Mouse (Mus musculus) brain, embryonic 14.5 days (tissue): ENCODE measurements around the gene Ppef2. TPM values are rescaled to one million over a fixed set of nuclear protein-coding genes. Genes with fewer than 3 reads are reported as not detected.

ENCODE experiments used
- DNase-seq: peaks from one replicate; pipeline ENCODE4 v3.0.0-alpha.2; 2011; ENCODE audit warnings: low read depth
- CTCF ChIP-seq: fragments of 200-500 bp; IDR thresholded peaks from 2 replicates; pipeline ENCODE4 v1.5.1; 2012; ENCODE audit warnings: inconsistent platforms, mild to moderate bottlenecking, moderate library complexity, borderline replicate concordance; ENCODE audit not compliant: insufficient read depth, insufficient read length; ENCODE audit errors: extremely low read depth
- POLR2A ChIP-seq: fragments of 200-500 bp; IDR thresholded peaks from 2 replicates; pipeline ENCODE4 v1.6.1; 2012; ENCODE audit warnings: mild to moderate bottlenecking, inconsistent platforms, borderline replicate concordance; ENCODE audit not compliant: poor library complexity, insufficient read depth, insufficient read length, severe bottlenecking; ENCODE audit errors: extremely low read depth
- polyA plus RNA-seq: library from polyadenylated mRNA; depleted of rRNA; stranded (reverse); fragments of >200 nt; gene quantifications from 2 replicates; pipeline ENCODE4 v1.2.3, GENCODE M21; 2012; rRNA removed

Ppef2 gene
- polyA plus RNA-seq, 1 experiment: 1.3 TPM

- no peak for TF ChIP-seq POLR2A
- no peak for TF ChIP-seq CTCF
- DNase-seq: no peak
Measured at GRCm38 (mm10) chr5:92205184-92205583, 50.9 kb downstream of the Ppef2 start.

- DNase-seq: no peak
- no peak for TF ChIP-seq POLR2A
- TF ChIP-seq CTCF: no peak
Measured at GRCm38 (mm10) chr5:92204162-92205036, 51.7 kb downstream of the Ppef2 start.

DNA sequence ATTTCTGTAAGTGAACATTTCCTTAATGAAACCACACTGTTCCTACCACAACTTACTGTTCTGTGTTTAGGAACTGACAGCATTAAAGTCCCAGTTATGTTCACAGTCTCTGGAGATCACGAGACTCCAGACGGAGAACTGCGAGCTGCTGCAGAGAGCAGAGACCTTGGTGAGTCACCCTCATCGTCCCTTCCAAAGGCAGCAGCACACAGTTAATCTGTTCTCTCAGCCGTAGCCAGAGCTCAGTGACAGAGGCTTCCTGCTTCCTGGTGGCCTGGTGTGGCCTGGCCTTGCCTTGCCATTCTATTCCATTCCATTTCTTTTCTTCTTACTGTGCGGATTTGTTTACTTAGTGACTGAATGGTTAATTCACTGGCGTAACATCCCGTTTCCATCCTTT is 57.8 kb downstream of the Ppef2 start:
- TF ChIP-seq CTCF: no peak
- no peak for TF ChIP-seq POLR2A

DNA sequence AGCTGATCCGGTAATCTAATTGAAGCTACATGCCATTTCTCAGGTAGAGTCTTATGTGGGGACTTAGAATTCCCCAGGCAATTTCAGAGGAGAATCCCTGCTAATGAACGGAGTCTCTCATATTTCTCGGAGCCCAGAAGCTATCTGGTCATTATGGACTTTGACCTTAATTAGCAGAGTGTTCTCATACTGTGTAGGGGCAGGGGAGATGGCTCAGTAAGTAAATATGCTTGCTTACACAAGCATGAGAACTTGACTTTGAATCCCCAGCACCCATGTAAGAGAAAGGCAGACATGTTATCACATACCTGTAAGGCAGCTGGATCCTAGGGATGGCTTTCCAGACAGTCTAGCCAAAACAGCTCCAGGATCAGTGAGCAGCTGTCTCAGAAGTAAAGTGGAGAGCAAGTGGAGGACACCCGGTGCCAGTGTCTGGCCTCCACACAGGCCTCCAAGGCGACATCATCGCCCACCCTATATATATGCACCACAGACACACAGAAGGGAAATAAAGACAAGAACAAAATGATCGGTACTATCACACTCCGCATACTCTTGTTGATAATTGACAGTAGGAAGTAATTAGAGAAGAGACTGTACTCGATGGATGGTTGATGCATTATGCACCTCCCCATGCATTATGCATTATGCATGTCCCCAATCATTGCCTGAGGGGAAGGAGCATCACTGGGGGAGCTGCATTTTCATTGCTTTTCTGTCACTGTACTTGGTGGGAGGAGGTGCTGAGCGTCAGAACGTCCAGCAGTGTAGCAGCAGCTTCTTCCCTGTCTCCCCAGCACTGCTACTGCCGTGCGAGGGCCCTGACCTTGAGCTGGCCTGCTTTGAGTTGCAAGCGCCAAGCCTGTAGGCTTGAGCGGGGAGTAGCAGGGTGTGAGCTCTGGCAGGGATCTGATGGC is 58.9 kb downstream of the Ppef2 start:
- no peak for TF ChIP-seq CTCF
- TF ChIP-seq POLR2A: no peak
- peak; percentile 69 for DNase-seq

More for the DNA sequence above, 57.8 kb downstream of the Ppef2 start:
- no peak for DNase-seq

GRCm38 (mm10) chr5:92195716-92196115 is 60.4 kb downstream of the Ppef2 start:
- TF ChIP-seq CTCF: peak; percentile 75
- DNase-seq: peak; percentile 59

GRCm38 (mm10) chr5:92188881-92189483 is 67.1 kb downstream of the Ppef2 start:
- DNase-seq: no peak
- no peak for TF ChIP-seq CTCF
- TF ChIP-seq POLR2A: no peak

GRCm38 (mm10) chr5:92183071-92183830 is 72.8 kb downstream of the Ppef2 start:
- no peak for DNase-seq
- no peak for TF ChIP-seq CTCF
- TF ChIP-seq POLR2A: no peak

Other genes with a start within 250 kb of the Ppef2 start
- gene Cdkl2, start 212.4 kb downstream of the Ppef2 start, polyA plus RNA-seq: 2.9 and 4.4 TPM in 2 replicates
- 117 and 172 TPM in 2 replicates for gene G3bp2, start 172.6 kb downstream of the Ppef2 start, polyA plus RNA-seq
- gene Uso1, start 118.3 kb downstream of the Ppef2 start, polyA plus RNA-seq: 39.4 and 46.2 TPM in 2 replicates
- gene U90926, start 40.9 kb downstream of the Ppef2 start, polyA plus RNA-seq: not detected in 2 replicates
- gene Naaa, start 21.9 kb upstream of the Ppef2 start, polyA plus RNA-seq: 9.4 and 15.5 TPM in 2 replicates
- gene Sdad1, start 54.2 kb upstream of the Ppef2 start, polyA plus RNA-seq: 18.7 and 25.4 TPM in 2 replicates
- 0.03 TPM in 1 of 2 replicates, not detected in the other for gene Cxcl9, start 71.8 kb upstream of the Ppef2 start, polyA plus RNA-seq
- 2.1 and 3.8 TPM in 2 replicates for gene Art3, start 75.5 kb upstream of the Ppef2 start, polyA plus RNA-seq
- gene Cxcl10, start 92.6 kb upstream of the Ppef2 start, polyA plus RNA-seq: 0.69 and 0.70 TPM in 2 replicates
- 53.3 and 53.6 TPM in 2 replicates for gene Nup54, start 178.9 kb upstream of the Ppef2 start, polyA plus RNA-seq